8 mouse cellular contexts compared by ENCODE assay signal in the genomic region with DNA sequence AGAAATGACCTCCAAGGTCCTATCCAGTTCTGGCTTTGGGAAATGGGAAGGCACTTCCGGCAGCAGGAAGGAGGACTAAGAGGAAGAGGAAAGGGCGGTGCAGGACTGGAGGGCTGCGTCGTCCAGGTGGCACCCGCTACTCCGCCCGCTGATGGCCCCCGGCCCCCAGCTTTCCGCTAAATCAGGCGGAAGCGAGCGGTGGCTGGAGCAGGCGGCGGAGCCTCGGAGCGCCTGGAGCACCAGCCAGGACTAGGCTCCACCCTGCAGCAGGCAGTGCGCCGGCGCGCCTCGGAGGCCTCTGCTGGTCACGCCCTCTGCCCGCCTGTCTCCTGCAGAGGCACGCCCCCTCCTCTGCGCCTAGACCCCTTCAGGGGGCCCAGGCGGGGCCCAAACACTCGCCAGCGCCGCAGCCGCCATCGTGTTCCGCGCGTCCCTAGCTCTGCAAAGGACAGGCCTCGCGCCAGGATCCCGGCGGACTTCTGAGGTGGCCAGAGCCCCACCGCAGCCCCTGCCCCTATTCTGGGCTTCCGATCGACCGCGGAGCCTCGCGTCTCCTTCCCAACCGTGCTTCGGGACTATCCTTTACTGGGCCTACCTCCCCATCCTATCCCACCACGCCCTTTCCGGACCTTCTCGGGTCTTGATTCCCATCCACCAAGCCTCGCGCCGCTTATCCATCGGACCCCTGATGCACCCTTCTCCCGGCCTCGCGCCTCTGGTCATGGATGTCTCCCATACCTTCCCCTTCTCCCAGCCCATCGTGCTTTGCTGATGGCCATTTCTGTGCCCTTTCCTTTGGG. TPM values are rescaled to one million over a fixed set of nuclear protein-coding genes. Genes with fewer than 3 reads are reported as not detected.
DNase-seq lines count a peak whose midpoint lies in the region; ATAC-seq and TF ChIP-seq lines count a peak whose summit lies in the region.

A gene (plus strand): TSS at position 106 of the 800 bp plus-strand sequence.

- TF ChIP-seq CTCF in lung, postnatal 0 days (IDR thresholded peaks at IDR 0.05): peak; percentile 22

- peak within 1 kb of the TSS; percentile 96 for H3K27ac ChIP-seq in hindbrain, embryonic 10.5 days
- H3K27ac ChIP-seq in lung, postnatal 0 days (ENCODE audit: low read length): peak within 1 kb of the TSS; percentile 94

- H3K36me3 ChIP-seq in hindbrain, embryonic 10.5 days: peaks cover 60% of the 10 kb centered on the region
- 0 out of 2 replicates have a peak, but pooled peaks cover 3% of the 10 kb centered on the region for H3K36me3 ChIP-seq in lung, postnatal 0 days (ENCODE audit: insufficient read depth, low read length)

- peak within 1 kb of the TSS; percentile 92 for H3K4me2 ChIP-seq in lung, postnatal 0 days (replicated peaks; ENCODE audit: low read depth, low read length)

- peaks cover 53% of the 10 kb centered on the region for H3K4me1 ChIP-seq in hindbrain, embryonic 10.5 days (replicated peaks)
- peaks cover 23% of the 10 kb centered on the region for H3K4me1 ChIP-seq in lung, postnatal 0 days (ENCODE audit: insufficient read depth, low read depth, low read length)

- peak; percentile 95 for DNase-seq in Muller cell, postnatal 12 days (ENCODE audit: inconsistent ontology term)
- peak; percentile 87 for DNase-seq in cerebellum, adult 9-10 months
- DNase-seq in frontal cortex, adult 2 months (ENCODE audit: extremely low spot score in 1 of 2, low spot score in 1 of 2): peak; percentile 85 to 91
- DNase-seq in hindbrain, embryonic 10.5 days (ENCODE audit: low spot score): peak; percentile 94
- DNase-seq in layer of hippocampus, postnatal 10 days (ENCODE audit: low spot score in 2 of 2): peak; percentile 88 to 94
- DNase-seq in lung, postnatal 0 days (ENCODE audit: low spot score): peak; percentile 99
- peak; percentile 76 for DNase-seq in ovary, postnatal 10 days (ENCODE audit: low spot score)
- peak; percentile 93 for DNase-seq in thymus, postnatal 0 days (ENCODE audit: low spot score)

- WGBS in hindbrain, embryonic 10.5 days: under 1% methylated on average over 58 of the region's 58 CpGs
- under 1% methylated on average over 55 of the region's 58 CpGs for WGBS in lung, postnatal 0 days

- ATAC-seq in lung, postnatal 0 days: peak; percentile 90

- no peaks in the 10 kb centered on the region for H3K9me3 ChIP-seq in hindbrain, embryonic 10.5 days
- no peaks in the 10 kb centered on the region for H3K9me3 ChIP-seq in lung, postnatal 0 days (ENCODE audit: low read length)

- H3K9ac ChIP-seq in lung, postnatal 0 days (replicated peaks; ENCODE audit: low read depth): peak within 1 kb of the TSS; percentile 78

- TF ChIP-seq EP300 in lung, postnatal 0 days (IDR thresholded peaks at IDR 0.05): peak; percentile 80

- H3K4me3 ChIP-seq in hindbrain, embryonic 10.5 days: peak within 1 kb of the TSS; percentile 65
- H3K4me3 ChIP-seq in lung, postnatal 0 days (ENCODE audit: low read depth, low read length): peak within 1 kb of the TSS; percentile 67

- no peaks in the 10 kb centered on the region for H3K27me3 ChIP-seq in hindbrain, embryonic 10.5 days (ENCODE audit: insufficient read depth, poor library complexity, severe bottlenecking)
- H3K27me3 ChIP-seq in lung, postnatal 0 days (replicated peaks; ENCODE audit: insufficient read depth, low read length): no peaks in the 10 kb centered on the region

RNA-seq across cellular contexts. Expression of the gene that starts here (rescaled TPM):
- 33.0 and 35.2 TPM in 2 replicates for polyA plus RNA-seq in frontal cortex, adult 2 months (2012; rRNA removed)
- polyA plus RNA-seq in hindbrain, embryonic 10.5 days (2016; fragmentation: Nextera tagmentation; extraction: Ambion mirVana): 40.7 and 45.5 TPM in 2 replicates
- 10 to 100 TPM; 33.6 to 35.0 TPM for total RNA-seq in layer of hippocampus, postnatal 10 days (2021)
- 21.8 and 22.1 TPM in 2 replicates for polyA plus RNA-seq in lung, postnatal 0 days (2015; fragmentation: Nextera tagmentation; extraction: Ambion mirVana)
- polyA plus RNA-seq in thymus, postnatal 0 days (2015; fragmentation: Nextera tagmentation; extraction: Ambion mirVana): 14.0 and 16.0 TPM in 2 replicates

Comparison
In these comparisons a context has a peak if more than half of its experiments do, and no peak if none do; other contexts are left out.
1. Peak in every context shown above with its lines: DNase-seq, ATAC-seq, H3K4me3 ChIP-seq and H3K27ac ChIP-seq.